Mouse (Mus musculus) liver, adult 2 months (tissue): ENCODE results near the gene Pth2r. TPM values are rescaled to one million over a fixed set of nuclear protein-coding genes. Genes with fewer than 3 reads are reported as not detected.

Source experiments
- DNase-seq: peaks from one replicate; pipeline ENCODE4 v3.0.0-alpha.2; 2011; ENCODE audit warnings: low read depth, low spot score; ENCODE audit errors: extremely low read depth
- H3K27ac ChIP-seq: fragments of 200-500 bp; replicated peaks from 2 replicates; pipeline ENCODE4 v1.5.1; 2012; ENCODE audit warnings: low read depth, mild to moderate bottlenecking, control low read depth, inconsistent platforms, low read length; ENCODE audit not compliant: insufficient read depth
- H3K27me3 ChIP-seq: fragments of 200-500 bp; 2 replicates; pipeline ENCODE4 v1.6.1; 2012; ENCODE audit warnings: mild to moderate bottlenecking, moderate library complexity, low read length, inconsistent platforms; ENCODE audit not compliant: control insufficient read depth, insufficient read depth
- H3K36me3 ChIP-seq: fragments of 200-500 bp; 2 replicates; pipeline ENCODE4 v1.6.1; 2012; ENCODE audit warnings: low read length, inconsistent platforms; ENCODE audit not compliant: control insufficient read depth, insufficient read depth
- H3K4me1 ChIP-seq: fragments of 200-500 bp; 2 replicates; pipeline ENCODE4 v1.6.1; 2011; ENCODE audit warnings: low read length; ENCODE audit not compliant: control insufficient read depth, insufficient read depth
- H3K4me3 ChIP-seq: fragments of 200-500 bp; 2 replicates; pipeline ENCODE4 v1.5.1; 2011; ENCODE audit warnings: low read depth, mild to moderate bottlenecking, control low read depth, low read length, moderate library complexity; ENCODE audit not compliant: insufficient read depth
- H3K79me2 ChIP-seq: fragments of 200-500 bp; 2 replicates; pipeline ENCODE4 v1.6.1; 2012; ENCODE audit warnings: inconsistent platforms, mild to moderate bottlenecking, low read length, moderate library complexity; ENCODE audit not compliant: control insufficient read depth, insufficient read depth
- H3K9ac ChIP-seq: fragments of 200-500 bp; 2 replicates; pipeline ENCODE4 v1.6.1; 2012; ENCODE audit warnings: low read depth, mild to moderate bottlenecking, control low read depth, inconsistent platforms, low read length
- CTCF ChIP-seq: fragments of 200-500 bp; IDR thresholded peaks from 2 replicates; pipeline ENCODE4 v1.5.1; 2011; ENCODE audit warnings: low read depth, low read length, control low read depth
- POLR2A ChIP-seq: fragments of 200-500 bp; IDR thresholded peaks from 2 replicates; pipeline ENCODE4 v1.6.1; 2011; ENCODE audit warnings: low read length, control low read depth; ENCODE audit not compliant: insufficient read depth; ENCODE audit errors: extremely low read depth
- WGBS: fragments of 180-500 bp; shearing (Covaris S2); methylation state at CpG from one replicate; pipeline ENCODE4 v1.1.7; 2018; 5-methylcytosine and 5-hydroxymethylcytosine counted together
- polyA plus RNA-seq: library from polyadenylated mRNA; depleted of rRNA; stranded (reverse); fragments of >200 nt; gene quantifications from 2 replicates; pipeline ENCODE4 v1.2.3, GENCODE M21; 2012
- total RNA-seq: library from RNA; depleted of rRNA; stranded (reverse); fragments of >200 nt; gene quantifications from 2 replicates; pipeline ENCODE4 v1.2.3, GENCODE M21; 2014

Pth2r gene
- total and polyA plus RNA-seq, 2 experiments, result not detected

DNA sequence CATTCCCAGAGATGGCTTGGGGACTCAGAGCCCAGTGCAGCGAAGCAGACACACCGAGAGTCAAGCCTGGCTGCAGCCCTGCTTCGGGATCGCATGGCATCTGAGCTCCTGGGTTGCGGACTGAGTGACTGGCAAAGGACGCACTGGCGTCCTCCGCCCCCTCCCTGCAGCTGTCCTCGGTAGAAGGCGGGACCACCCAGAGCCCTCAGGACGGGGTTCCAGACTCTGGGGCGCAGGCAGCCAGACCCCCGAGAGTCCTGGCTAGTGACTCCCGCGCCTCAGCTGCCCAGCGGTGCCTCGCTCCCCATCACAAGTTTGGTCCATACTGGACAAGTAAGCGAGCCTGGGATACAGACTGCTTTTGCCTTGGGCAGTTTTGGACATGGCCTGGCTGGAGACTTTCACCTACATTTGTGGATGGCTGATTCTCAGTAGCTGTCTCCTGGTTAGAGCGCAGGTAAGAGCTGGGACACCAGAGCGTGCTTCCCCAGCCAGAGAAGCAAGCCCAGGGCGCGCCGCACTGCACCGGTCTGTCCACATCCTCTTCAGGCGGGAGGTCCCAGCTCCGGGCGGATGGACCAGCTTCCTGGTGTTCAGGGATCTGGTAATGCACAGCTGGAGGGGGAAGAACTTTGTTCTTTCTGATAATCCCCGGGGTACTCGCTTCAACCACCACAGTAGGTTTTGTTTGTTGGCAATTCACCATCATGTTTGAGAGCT is 29.5 kb downstream of the Pth2r start:
- no peaks in the 10 kb centered on the region for H3K79me2 ChIP-seq
- peaks cover 6% of the 10 kb centered on the region; the same call in 1 of the 2 replicates for H3K27me3 ChIP-seq
- DNase-seq, result no peak
- H3K4me3 ChIP-seq, result no peak overlapping the region
- peaks cover 2% of the 10 kb centered on the region; the same call in 1 of the 2 replicates for H3K4me1 ChIP-seq
- H3K27ac ChIP-seq, result no peak overlapping the region
- H3K9ac ChIP-seq, result no peak overlapping the region
- TF ChIP-seq POLR2A (no peak), CTCF (no peak)
- H3K36me3 ChIP-seq, result no peaks in the 10 kb centered on the region
- WGBS, result 5% methylated on average over 29 of the region's 29 CpGs

GRCm38 (mm10) chr1:65312118-65312517 is 30.3 kb downstream of the Pth2r start:
- Histone ChIP-seq H3K27me3 (peaks cover 6% of the 10 kb centered on the region; the same call in 1 of the 2 replicates), H3K27ac (no peak overlapping the region), H3K4me3 (no peak overlapping the region), H3K79me2 (no peaks in the 10 kb centered on the region), H3K36me3 (no peaks in the 10 kb centered on the region), H3K4me1 (peaks cover 2% of the 10 kb centered on the region; the same call in 1 of the 2 replicates), H3K9ac (no peak overlapping the region)
- WGBS, result 8% methylated on average over 7 of the region's 7 CpGs
- peak; percentile 40 for TF ChIP-seq CTCF
- TF ChIP-seq POLR2A, result no peak
- DNase-seq, result peak; percentile 65

DNA sequence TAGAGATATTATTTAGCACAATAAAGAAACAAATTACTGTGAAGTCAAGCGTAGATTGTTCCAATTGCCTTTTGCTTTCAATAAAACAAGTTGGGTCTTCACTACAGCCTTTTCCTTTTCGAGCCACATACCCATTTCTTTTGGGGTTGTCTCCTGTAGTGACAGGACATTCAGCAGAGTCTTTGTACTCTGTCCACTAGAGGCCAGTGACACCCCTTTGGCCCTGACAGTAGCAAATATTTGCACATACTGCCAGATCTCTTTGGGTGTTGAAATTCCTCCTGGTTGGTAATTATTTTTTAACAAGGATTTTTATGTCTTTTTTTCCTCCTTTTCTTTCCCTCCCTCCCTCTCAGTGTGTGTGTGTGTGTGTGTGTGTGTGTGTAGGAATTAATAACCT is 31.0 kb downstream of the Pth2r start:
- H3K4me3 ChIP-seq, result no peak overlapping the region
- no peak for TF ChIP-seq POLR2A
- peak; percentile 29; the same call in 1 of the 2 replicates for TF ChIP-seq CTCF
- no peak overlapping the region for H3K27ac ChIP-seq
- H3K36me3 ChIP-seq, result no peaks in the 10 kb centered on the region
- DNase-seq, result peak; percentile 79
- H3K79me2 ChIP-seq, result no peaks in the 10 kb centered on the region
- peaks cover 6% of the 10 kb centered on the region; the same call in 1 of the 2 replicates for H3K27me3 ChIP-seq
- WGBS, result 24% methylated on average over 2 of the region's 2 CpGs
- peaks cover 2% of the 10 kb centered on the region; the same call in 1 of the 2 replicates for H3K4me1 ChIP-seq
- H3K9ac ChIP-seq, result no peak overlapping the region

DNA sequence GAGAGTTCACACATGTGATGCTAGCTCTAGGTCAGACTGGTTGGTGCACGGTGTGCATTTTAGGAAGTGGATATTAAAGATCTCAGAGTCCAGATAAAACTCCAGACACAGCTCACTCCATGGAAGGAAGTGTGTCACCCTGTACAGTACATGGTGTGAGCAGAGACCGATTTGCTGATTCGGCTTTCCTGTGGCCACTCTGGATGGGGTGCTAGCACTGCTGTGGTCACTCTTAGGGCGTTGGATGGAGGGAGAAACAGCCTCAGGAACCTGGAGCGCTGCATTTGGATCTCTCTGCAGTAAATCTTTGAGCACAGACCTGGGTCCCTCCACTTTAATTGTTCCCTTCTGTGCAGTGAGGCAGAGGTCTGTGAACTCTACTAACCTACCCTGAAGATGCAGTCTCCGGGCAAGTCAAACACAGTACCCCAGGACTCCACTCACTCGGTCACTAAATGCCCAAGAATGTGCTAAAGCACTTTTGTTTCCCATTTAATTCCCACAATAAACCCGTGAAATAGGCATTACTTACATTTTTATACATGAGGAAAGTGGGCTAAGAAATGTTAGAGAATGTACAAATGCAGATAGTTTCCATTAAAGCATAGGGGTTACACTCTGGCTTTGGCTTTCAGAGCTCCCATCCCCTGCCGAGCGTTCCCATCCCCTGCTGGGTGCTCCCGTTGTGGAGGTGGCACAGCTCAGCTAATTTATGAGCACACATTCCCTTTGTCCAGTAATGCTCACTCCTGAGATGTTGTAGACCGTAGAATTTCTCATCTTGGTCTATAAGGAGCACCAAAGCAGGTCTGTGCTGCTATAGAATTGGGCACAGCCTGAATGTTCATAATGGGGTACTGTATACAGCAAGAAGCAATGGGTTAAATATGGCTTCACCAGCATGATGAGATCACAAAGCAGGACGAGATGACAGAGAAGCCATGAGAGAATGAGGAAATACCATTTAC is 32.5 kb downstream of the Pth2r start:
- Histone ChIP-seq H3K9ac (no peak overlapping the region), H3K4me1 (peaks cover 2% of the 10 kb centered on the region; the same call in 1 of the 2 replicates), H3K4me3 (no peak overlapping the region), H3K27ac (no peak overlapping the region), H3K79me2 (no peaks in the 10 kb centered on the region), H3K27me3 (peaks cover 6% of the 10 kb centered on the region; the same call in 1 of the 2 replicates), H3K36me3 (no peaks in the 10 kb centered on the region)
- no peak for DNase-seq
- TF ChIP-seq POLR2A, result no peak
- no peak for TF ChIP-seq CTCF
- WGBS, result 76% methylated on average over 13 of the region's 13 CpGs

DNA sequence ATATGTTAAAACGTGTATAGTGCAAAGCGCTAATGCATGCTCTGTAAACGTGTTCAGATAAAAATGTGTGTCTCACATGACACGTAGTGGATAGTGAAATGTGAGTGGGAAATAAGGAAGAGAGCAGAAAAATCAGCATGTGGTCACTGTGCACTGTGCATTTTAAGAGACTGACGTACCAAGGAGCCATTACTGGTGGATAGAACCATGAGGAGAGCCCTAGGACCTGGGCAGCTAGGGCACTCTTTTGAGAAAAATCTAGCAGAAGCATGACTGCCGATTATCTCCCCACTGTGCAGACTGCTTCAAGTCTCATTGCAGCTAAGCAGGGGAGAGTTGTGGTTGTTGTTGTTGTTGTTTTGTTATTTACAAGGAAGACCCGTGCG is 33.2 kb downstream of the Pth2r start:
- no peak overlapping the region for H3K27ac ChIP-seq
- TF ChIP-seq CTCF (no peak), POLR2A (no peak)
- no peak overlapping the region for H3K9ac ChIP-seq
- H3K36me3 ChIP-seq, result no peaks in the 10 kb centered on the region
- 87% methylated on average over 8 of the region's 8 CpGs for WGBS
- H3K4me3 ChIP-seq, result no peak overlapping the region
- peaks cover 2% of the 10 kb centered on the region; the same call in 1 of the 2 replicates for H3K4me1 ChIP-seq
- H3K27me3 ChIP-seq, result peaks cover 6% of the 10 kb centered on the region; the same call in 1 of the 2 replicates
- DNase-seq, result no peak
- no peaks in the 10 kb centered on the region for H3K79me2 ChIP-seq
